Mouse (Mus musculus): ENCODE data around the gene Ripor3. TPM values are rescaled to one million over a fixed set of nuclear protein-coding genes. Genes with fewer than 3 reads are reported as not detected.

The Ripor3 gene
- total and polyA plus RNA-seq, 3 experiments: 0.17 TPM; not detected in 2

DNA sequence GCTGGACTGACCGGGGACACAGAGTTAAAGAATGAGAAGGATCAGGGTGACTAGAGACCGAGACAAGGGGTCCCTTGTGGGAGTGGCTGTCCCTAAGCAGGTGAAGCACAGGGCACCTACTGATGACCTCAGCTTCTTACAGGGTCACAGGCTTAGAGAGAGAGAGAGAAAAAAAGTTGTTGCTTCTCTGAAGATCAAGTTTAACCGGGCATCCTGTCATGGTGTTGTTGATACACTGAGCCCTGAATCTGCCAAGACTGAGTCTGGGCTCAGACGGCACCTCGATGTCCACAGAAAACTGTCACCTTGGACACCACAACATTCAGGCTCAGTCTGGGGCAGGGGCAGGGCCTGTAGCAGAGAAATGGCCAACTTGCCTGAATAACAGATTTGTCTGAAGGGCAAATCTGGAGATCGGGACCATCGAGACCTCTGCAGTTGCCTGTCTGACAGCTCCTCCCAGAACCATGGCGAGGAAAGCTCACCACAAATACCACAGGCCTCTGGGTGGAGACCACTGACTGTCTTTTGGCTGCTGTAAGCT, 13.7 kb downstream of the Ripor3 start:
- peaks cover 17% of the 10 kb centered on the region for H3K9me3 ChIP-seq (replicated peaks; ENCODE audit: low read length)
- no peak overlapping the region for H3K27ac ChIP-seq (ENCODE audit: insufficient read depth, low read depth)
- H3K4me3 ChIP-seq (replicated peaks in 1 of 3; ENCODE audit: low read depth in 2 of 3, low read length in 2 of 3, poor library complexity in 1 of 3): no peak overlapping the region
- in situ Hi-C loops (cut with MboI; ENCODE audit: low pct_ligation_motif_present, low pct_unique_long_range_greater_than_20kb, low sequenced_read_pairs) (no loop called here), dilution Hi-C loops (cut with MboI; ENCODE audit: extremely low pct_ligation_motif_present, extremely low pct_unique_long_range_greater_than_20kb, low sequenced_read_pairs) (no loop called here)
- no peaks in the 10 kb centered on the region for H3K36me3 ChIP-seq (replicated peaks in 1 of 2; ENCODE audit: control insufficient read depth in 1 of 2, insufficient read depth in 1 of 2, low read length in 1 of 2)
- H3K79me2 ChIP-seq (replicated peaks; ENCODE audit: control insufficient read depth, extremely low read depth, insufficient read depth, poor library complexity, severe bottlenecking): no peaks in the 10 kb centered on the region
- H3K4me1 ChIP-seq (ENCODE audit: control insufficient read depth in 1 of 2, insufficient read depth in 2 of 2): peaks cover 14 to 24% of the 10 kb centered on the region in 2 experiments
- no peak for DNase-seq (ENCODE audit: extremely low read depth)
- H3K27me3 ChIP-seq (replicated peaks): peaks cover 75% of the 10 kb centered on the region
- H3K9ac ChIP-seq (ENCODE audit: insufficient read depth, low read depth): no peak overlapping the region
- TF ChIP-seq CHD2 (IDR thresholded peaks at IDR 0.05; ENCODE audit: low read length) (no peak), GABPA (IDR thresholded peaks at IDR 0.05; ENCODE audit: insufficient replicate concordance, low read depth, low read length) (no peak), USF1 (IDR thresholded peaks at IDR 0.05; ENCODE audit: low read depth, low read length) (no peak), CHD1 (IDR thresholded peaks at IDR 0.05; ENCODE audit: low read depth, low read length) (no peak), CTCF (conservative IDR thresholded peaks at IDR 0.05 in 1 of 2, IDR thresholded peaks at IDR 0.05 in 1 of 2; ENCODE audit: low read depth in 2 of 2, low read length in 2 of 2) (no peak), E2F4 (IDR thresholded peaks at IDR 0.05; ENCODE audit: insufficient replicate concordance, low read depth, low read length) (no peak), MAZ (IDR thresholded peaks at IDR 0.05; ENCODE audit: low read depth, low read length) (no peak), SMC3 (IDR thresholded peaks at IDR 0.05; ENCODE audit: low read depth, low read length) (no peak), MXI1 (IDR thresholded peaks at IDR 0.05; ENCODE audit: low read depth, low read length) (no peak), ZNF384 (IDR thresholded peaks at IDR 0.05; ENCODE audit: low read depth, low read length) (no peak), NRF1 (IDR thresholded peaks at IDR 0.05; ENCODE audit: low read depth, low read length) (no peak), KAT2A (IDR thresholded peaks at IDR 0.05; ENCODE audit: insufficient replicate concordance, low read length) (no peak), POLR2A (IDR thresholded peaks at IDR 0.05; ENCODE audit: low read depth, low read length) (no peak), MYC (IDR thresholded peaks at IDR 0.05; ENCODE audit: low read depth, low read length) (no peak), USF2 (conservative IDR thresholded peaks at IDR 0.05; ENCODE audit: low read depth, low read length) (no peak), TCF12 (IDR thresholded peaks at IDR 0.05; ENCODE audit: low read depth, low read length) (no peak), ETS1 (conservative IDR thresholded peaks at IDR 0.05; ENCODE audit: low read depth, low read length) (no peak)
- peak overlapping the region; percentile 45; the same call in 1 of the 2 replicates for H3K4me2 ChIP-seq (ENCODE audit: insufficient read depth, low read depth, poor library complexity, severe bottlenecking)

DNA sequence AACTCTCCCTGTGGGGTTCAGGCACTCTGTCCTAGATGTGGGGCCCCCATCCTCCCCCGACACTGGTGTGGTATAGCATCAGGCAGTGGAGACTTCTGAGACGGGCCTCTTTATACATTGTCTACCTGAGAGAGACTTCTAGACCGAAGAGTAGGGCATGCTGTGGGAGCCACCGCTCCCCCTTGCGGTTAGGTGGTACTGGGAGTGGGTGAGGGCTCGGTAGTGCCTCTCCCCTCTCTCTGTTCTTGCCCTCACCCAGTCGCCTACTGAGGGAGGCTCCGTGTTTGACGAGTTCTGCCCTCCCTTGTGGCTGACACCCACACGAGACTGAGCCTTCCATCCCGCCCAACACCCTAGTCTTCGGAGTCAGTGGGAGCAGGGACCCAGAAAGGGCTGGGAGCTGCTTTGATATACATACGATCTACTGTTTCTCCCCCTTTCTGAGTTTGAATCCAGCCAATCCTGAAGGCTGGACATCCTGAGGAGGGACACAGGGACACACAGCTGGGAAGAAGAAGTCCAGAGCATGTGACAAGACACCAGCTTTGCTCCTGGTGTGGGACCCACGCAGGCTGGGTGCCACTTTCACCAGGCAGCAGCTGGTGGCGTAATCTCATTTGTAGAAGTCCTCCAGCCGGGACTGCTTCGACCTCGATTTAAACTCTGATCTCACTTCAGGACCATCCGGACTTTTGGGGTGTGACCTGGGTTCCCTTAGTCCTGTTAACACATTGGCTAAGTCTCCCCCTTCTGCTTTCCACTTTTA, 14.4 kb downstream of the Ripor3 start:
- TF ChIP-seq POLR2A (IDR thresholded peaks at IDR 0.05; ENCODE audit: low read depth, low read length) (no peak), MAX (IDR thresholded peaks at IDR 0.05; ENCODE audit: low read length) (no peak), NRF1 (IDR thresholded peaks at IDR 0.05; ENCODE audit: low read depth, low read length) (no peak), ELF1 (IDR thresholded peaks at IDR 0.05; ENCODE audit: low read depth, low read length) (no peak), SIN3A (IDR thresholded peaks at IDR 0.05; ENCODE audit: low read length) (no peak), USF1 (IDR thresholded peaks at IDR 0.05; ENCODE audit: low read depth, low read length) (no peak), ZMIZ1 (IDR thresholded peaks at IDR 0.05; ENCODE audit: low read depth, low read length) (no peak), NELFE (IDR thresholded peaks at IDR 0.05; ENCODE audit: low read depth, low read length) (no peak), CTCF (conservative IDR thresholded peaks at IDR 0.05 in 1 of 2, IDR thresholded peaks at IDR 0.05 in 1 of 2; ENCODE audit: low read depth in 2 of 2, low read length in 2 of 2) (no peak), CHD2 (IDR thresholded peaks at IDR 0.05; ENCODE audit: low read length) (no peak), MEF2A (IDR thresholded peaks at IDR 0.05; ENCODE audit: borderline replicate concordance, low read depth, low read length) (no peak), ZKSCAN1 (IDR thresholded peaks at IDR 0.05; ENCODE audit: borderline replicate concordance, low read depth, low read length) (no peak), GABPA (IDR thresholded peaks at IDR 0.05; ENCODE audit: insufficient replicate concordance, low read depth, low read length) (no peak), UBTF (IDR thresholded peaks at IDR 0.05; ENCODE audit: low read depth, low read length) (no peak), USF2 (conservative IDR thresholded peaks at IDR 0.05; ENCODE audit: low read depth, low read length) (no peak), POLR2AphosphoS2 (IDR thresholded peaks at IDR 0.05; ENCODE audit: low read depth, low read length) (no peak), MYC (IDR thresholded peaks at IDR 0.05; ENCODE audit: low read depth, low read length) (no peak)
- Histone ChIP-seq H3K4me3 (replicated peaks in 1 of 3; ENCODE audit: low read depth in 2 of 3, low read length in 2 of 3, poor library complexity in 1 of 3) (no peak overlapping the region), H3K36me3 (replicated peaks in 1 of 2; ENCODE audit: control insufficient read depth in 1 of 2, insufficient read depth in 1 of 2, low read length in 1 of 2) (no peaks in the 10 kb centered on the region), H3K4me2 (ENCODE audit: insufficient read depth, low read depth, poor library complexity, severe bottlenecking) (no peak overlapping the region), H3K9me3 (replicated peaks; ENCODE audit: low read length) (peaks cover 11% of the 10 kb centered on the region), H3K9ac (ENCODE audit: insufficient read depth, low read depth) (no peak overlapping the region), H3K27me3 (replicated peaks) (peaks cover 79% of the 10 kb centered on the region), H3K4me1 (ENCODE audit: control insufficient read depth in 1 of 2, insufficient read depth in 2 of 2) (peaks cover 14 to 21% of the 10 kb centered on the region in 2 experiments), H3K27ac (ENCODE audit: insufficient read depth, low read depth) (no peak overlapping the region), H3K79me2 (replicated peaks; ENCODE audit: control insufficient read depth, extremely low read depth, insufficient read depth, poor library complexity, severe bottlenecking) (no peaks in the 10 kb centered on the region)
- in situ Hi-C loops (cut with MboI; ENCODE audit: low pct_ligation_motif_present, low pct_unique_long_range_greater_than_20kb, low sequenced_read_pairs): no loop called here
- dilution Hi-C loops (cut with MboI; ENCODE audit: extremely low pct_ligation_motif_present, extremely low pct_unique_long_range_greater_than_20kb, low sequenced_read_pairs): no loop called here
- no peak for DNase-seq (ENCODE audit: extremely low read depth)

Measured in CH12.LX (cell line).